Comparison of ENCODE assay signal across 7 mouse cellular contexts in genomic region chr14:18238131-18238749, GRCm38 (mm10). TPM values are rescaled to one million over a fixed set of nuclear protein-coding genes. Genes with fewer than 3 reads are reported as not detected.
DNase-seq lines count a peak whose midpoint lies in the region; ATAC-seq and TF ChIP-seq lines count a peak whose summit lies in the region.

No protein-coding gene starts in this region.

- no peaks in the 10 kb centered on the region for H3K27me3 ChIP-seq in embryonic facial prominence, embryonic 11.5 days (ENCODE audit: control insufficient read depth, insufficient read depth, low read length)
- H3K27me3 ChIP-seq in kidney, adult 2 months (replicated peaks; ENCODE audit: control insufficient read depth, insufficient read depth, low read length), result no peaks in the 10 kb centered on the region
- no peaks in the 10 kb centered on the region for H3K27me3 ChIP-seq in limb, embryonic 12.5 days
- H3K27me3 ChIP-seq in midbrain, embryonic 15.5 days (replicated peaks), result no peaks in the 10 kb centered on the region
- no peaks in the 10 kb centered on the region for H3K27me3 ChIP-seq in spleen, adult 2 months (ENCODE audit: control insufficient read depth, insufficient read depth, low read length)

- peak overlapping the region; percentile 64 for H3K9ac ChIP-seq in embryonic facial prominence, embryonic 11.5 days (replicated peaks; ENCODE audit: low read length)
- peak overlapping the region; percentile 49 for H3K9ac ChIP-seq in limb, embryonic 12.5 days (replicated peaks)
- peak overlapping the region; percentile 54 for H3K9ac ChIP-seq in midbrain, embryonic 15.5 days

- peak; percentile 98 for DNase-seq in adrenal gland, postnatal 14 days
- DNase-seq in embryonic facial prominence, embryonic 11.5 days (ENCODE audit: low spot score), result peak; percentile 97
- peak; percentile 98 to 99 for DNase-seq in heart, adult 18-20 months
- DNase-seq in kidney, adult 2 months, result peak; percentile 99
- peak; percentile 93 to 96 for DNase-seq in spleen, adult 2 months (ENCODE audit: low read depth in 1 of 2, low spot score in 2 of 2)

- H3K36me3 ChIP-seq in embryonic facial prominence, embryonic 11.5 days (replicated peaks; ENCODE audit: control insufficient read depth, insufficient read depth, low read depth, low read length), result no peaks in the 10 kb centered on the region
- no peaks in the 10 kb centered on the region for H3K36me3 ChIP-seq in kidney, adult 2 months (ENCODE audit: control insufficient read depth, insufficient read depth, low read length)
- H3K36me3 ChIP-seq in limb, embryonic 12.5 days, result no peaks in the 10 kb centered on the region
- no peaks in the 10 kb centered on the region for H3K36me3 ChIP-seq in midbrain, embryonic 15.5 days (replicated peaks)
- H3K36me3 ChIP-seq in spleen, adult 2 months (ENCODE audit: control insufficient read depth, insufficient read depth, low read length), result no peaks in the 10 kb centered on the region

- peak; percentile 93 for ATAC-seq in embryonic facial prominence, embryonic 11.5 days (replicated peaks; ENCODE audit: insufficient number of reproducible peaks, low FRiP score, low TSS enrichment, low read depth)
- peak; percentile 89 for ATAC-seq in limb, embryonic 12.5 days (ENCODE audit: insufficient number of reproducible peaks, insufficient read depth, low FRiP score, low TSS enrichment, low read depth)
- peak; percentile 98 for ATAC-seq in midbrain, embryonic 15.5 days (replicated peaks)

- peak overlapping the region; percentile 85 for H3K4me2 ChIP-seq in embryonic facial prominence, embryonic 11.5 days (ENCODE audit: low read depth, low read length)
- peak overlapping the region; percentile 77 for H3K4me2 ChIP-seq in limb, embryonic 12.5 days
- H3K4me2 ChIP-seq in midbrain, embryonic 15.5 days, result peak overlapping the region; percentile 79

- peak; percentile 28 for TF ChIP-seq POLR2A in kidney, adult 2 months (IDR thresholded peaks at IDR 0.05; ENCODE audit: low read depth, low read length)
- TF ChIP-seq POLR2A in spleen, adult 2 months (IDR thresholded peaks at IDR 0.05; ENCODE audit: low read depth, low read length), result no peak

- 0% methylated on average over 53 of the region's 71 CpGs for WGBS in embryonic facial prominence, embryonic 11.5 days
- under 1% methylated on average over 71 of the region's 71 CpGs for WGBS in kidney, adult 2 months
- WGBS in limb, embryonic 12.5 days, result 1% methylated on average over 54 of the region's 71 CpGs
- whole genome bisulfite sequencing in midbrain, embryonic 15.5 days, result under 1% methylated on average over 62 of the region's 71 CpGs
- WGBS in spleen, adult 2 months, result 1% methylated on average over 62 of the region's 71 CpGs

- no peaks in the 10 kb centered on the region for H3K9me3 ChIP-seq in embryonic facial prominence, embryonic 11.5 days (replicated peaks; ENCODE audit: control insufficient read depth, low read length)
- no peaks in the 10 kb centered on the region for H3K9me3 ChIP-seq in limb, embryonic 12.5 days
- no peaks in the 10 kb centered on the region for H3K9me3 ChIP-seq in midbrain, embryonic 15.5 days

- H3K27ac ChIP-seq in embryonic facial prominence, embryonic 11.5 days (replicated peaks; ENCODE audit: low read depth, low read length), result peak overlapping the region; percentile 47; the same call in 1 of the 2 replicates
- peak overlapping the region; percentile 100 for H3K27ac ChIP-seq in kidney, adult 2 months (ENCODE audit: insufficient read depth, low read depth, low read length)
- peak overlapping the region; percentile 86 for H3K27ac ChIP-seq in limb, embryonic 12.5 days
- H3K27ac ChIP-seq in midbrain, embryonic 15.5 days, result peak overlapping the region; percentile 80
- H3K27ac ChIP-seq in spleen, adult 2 months (ENCODE audit: insufficient read depth, low read length), result peak overlapping the region; percentile 96

- peak overlapping the region; percentile 72 for H3K4me3 ChIP-seq in embryonic facial prominence, embryonic 11.5 days (ENCODE audit: low read depth, low read length)
- H3K4me3 ChIP-seq in kidney, adult 2 months (ENCODE audit: insufficient read depth, low read depth, low read length), result peak overlapping the region; percentile 88
- peak overlapping the region; percentile 76 for H3K4me3 ChIP-seq in limb, embryonic 12.5 days (replicated peaks)
- H3K4me3 ChIP-seq in midbrain, embryonic 15.5 days, result peak overlapping the region; percentile 91
- H3K4me3 ChIP-seq in spleen, adult 2 months (ENCODE audit: extremely low read depth, insufficient read depth, insufficient read length), result peak overlapping the region; percentile 97

- H3K4me1 ChIP-seq in embryonic facial prominence, embryonic 11.5 days (ENCODE audit: control insufficient read depth, insufficient read depth, low read length), result no peaks in the 10 kb centered on the region
- H3K4me1 ChIP-seq in kidney, adult 2 months (ENCODE audit: control insufficient read depth, insufficient read depth, low read length), result peaks cover 18% of the 10 kb centered on the region
- no peaks in the 10 kb centered on the region for H3K4me1 ChIP-seq in limb, embryonic 12.5 days (replicated peaks)
- 0 out of 2 replicates have a peak, but pooled peaks cover 2% of the 10 kb centered on the region for H3K4me1 ChIP-seq in midbrain, embryonic 15.5 days
- peaks cover 5% of the 10 kb centered on the region for H3K4me1 ChIP-seq in spleen, adult 2 months (ENCODE audit: control insufficient read depth, insufficient read depth, insufficient read length)

- TF ChIP-seq CTCF in kidney, adult 2 months (conservative IDR thresholded peaks at IDR 0.05; ENCODE audit: insufficient read depth, insufficient read length, low read depth, low read length), result no peak
- no peak for TF ChIP-seq CTCF in spleen, adult 2 months (IDR thresholded peaks at IDR 0.05; ENCODE audit: extremely low read depth, insufficient read depth, insufficient read length, insufficient replicate concordance)

RNA-seq across cellular contexts. Expression of gene Nr1d2, which starts 0.7 kb away (rescaled TPM):
- 37.2 and 49.1 TPM in 2 replicates for total RNA-seq in adrenal gland, postnatal 14 days (2021)
- polyA plus RNA-seq in embryonic facial prominence, embryonic 11.5 days (2014; fragmentation: Nextera tagmentation; extraction: Ambion mirVana), result 6.2 and 7.0 TPM in 2 replicates
- 10 to 100 TPM; 48.2 to 54.4 TPM for total RNA-seq in heart, adult 18-20 months (2021)
- 17.0 and 26.7 TPM in 2 replicates for polyA plus RNA-seq in kidney, adult 2 months (2012; rRNA removed)
- polyA plus RNA-seq in limb, embryonic 12.5 days (2016; fragmentation: Nextera tagmentation; extraction: Ambion mirVana), result 5.4 and 7.0 TPM in 2 replicates
- polyA plus RNA-seq in midbrain, embryonic 15.5 days (2015; fragmentation: Nextera tagmentation; extraction: Ambion mirVana), result 5.6 and 5.9 TPM in 2 replicates
- polyA plus RNA-seq in spleen, adult 2 months (2012; rRNA removed), result 4.8 and 9.3 TPM in 2 replicates

RNA-seq across cellular contexts. Expression of gene Nkiras1, which starts 32.7 kb away (rescaled TPM):
- total RNA-seq in adrenal gland, postnatal 14 days (2021), result 23.1 and 27.1 TPM in 2 replicates
- polyA plus RNA-seq in embryonic facial prominence, embryonic 11.5 days (2014; fragmentation: Nextera tagmentation; extraction: Ambion mirVana), result 10.7 and 13.0 TPM in 2 replicates
- 10 to 100 TPM; 35.5 to 41.4 TPM for total RNA-seq in heart, adult 18-20 months (2021)
- 9.4 and 13.1 TPM in 2 replicates for polyA plus RNA-seq in kidney, adult 2 months (2012; rRNA removed)
- 16.4 and 21.2 TPM in 2 replicates for polyA plus RNA-seq in limb, embryonic 12.5 days (2016; fragmentation: Nextera tagmentation; extraction: Ambion mirVana)
- 45.3 and 47.3 TPM in 2 replicates for polyA plus RNA-seq in midbrain, embryonic 15.5 days (2015; fragmentation: Nextera tagmentation; extraction: Ambion mirVana)
- polyA plus RNA-seq in spleen, adult 2 months (2012; rRNA removed), result 1.2 and 1.3 TPM in 2 replicates

RNA-seq across cellular contexts. Expression of gene Rpl15, which starts 33.0 kb away (rescaled TPM):
- total RNA-seq in adrenal gland, postnatal 14 days (2021), result 815 and 940 TPM in 2 replicates
- polyA plus RNA-seq in embryonic facial prominence, embryonic 11.5 days (2014; fragmentation: Nextera tagmentation; extraction: Ambion mirVana), result 469 and 514 TPM in 2 replicates
- total RNA-seq in heart, adult 18-20 months (2021), result 100 to 1,000 TPM; 528 to 555 TPM
- polyA plus RNA-seq in kidney, adult 2 months (2012; rRNA removed), result 257 and 357 TPM in 2 replicates
- polyA plus RNA-seq in limb, embryonic 12.5 days (2016; fragmentation: Nextera tagmentation; extraction: Ambion mirVana), result 430 and 466 TPM in 2 replicates
- polyA plus RNA-seq in midbrain, embryonic 15.5 days (2015; fragmentation: Nextera tagmentation; extraction: Ambion mirVana), result 245 and 257 TPM in 2 replicates
- polyA plus RNA-seq in spleen, adult 2 months (2012; rRNA removed), result 242 and 290 TPM in 2 replicates

Comparison
In these comparisons a context has a peak if more than half of its experiments do, and no peak if none do; other contexts are left out.
1. Peak in every context shown above with its lines: DNase-seq, ATAC-seq, H3K4me3 ChIP-seq and H3K27ac ChIP-seq.
2. H3K27ac ChIP-seq: peak in every context shown above with its lines; median percentile 100 in kidney, adult 2 months; 96 in spleen, adult 2 months; 86 in limb, embryonic 12.5 days; 80 in midbrain, embryonic 15.5 days; 47 in embryonic facial prominence, embryonic 11.5 days.